In the genomic region with DNA sequence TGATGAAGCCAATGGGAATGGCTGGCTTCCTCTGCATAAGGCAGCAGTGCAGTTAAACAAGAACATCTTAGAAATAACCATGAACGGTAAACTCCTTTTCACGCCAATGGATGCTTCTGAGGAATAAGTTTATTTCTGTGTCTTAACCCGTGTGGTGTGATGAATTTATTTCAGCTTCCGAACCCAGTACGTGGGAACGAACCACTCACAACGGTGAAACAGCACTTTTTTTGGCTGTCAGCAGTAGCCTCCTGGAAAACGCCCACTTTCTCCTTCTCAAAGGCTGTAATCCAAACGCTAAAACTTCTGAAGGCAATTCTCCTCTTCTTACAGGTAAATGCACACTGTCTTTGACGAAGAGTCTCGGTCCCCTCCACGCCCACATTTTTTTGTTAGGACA, we compare ENCODE assay signal across 14 mouse cellular contexts. TPM values are rescaled to one million over a fixed set of nuclear protein-coding genes. Genes with fewer than 3 reads are reported as not detected.
"Had no signal": no experiment of that assay in that cellular context is flagged by ENCODE, and none has a peak within 500 bp of the region (broad histone marks: within the 10 kb centered on the region; RNA-seq: fewer than 3 reads in every experiment).

No protein-coding gene starts in this region.

- ATAC-seq: intestine, embryonic 15.5 days; liver, embryonic 12.5 days; midbrain, embryonic 15.5 days had no signal

- DNase-seq: kidney, adult 18-20 months; kidney, postnatal 10 days; kidney, postnatal 4 days; lung, embryonic 14.5 days; lung, postnatal 10 days; lung, postnatal 4 days; spleen, adult 18-20 months; thymus, postnatal 14 days had no signal

RNA-seq across cellular contexts. Expression of gene Asb14, which starts 6.5 kb away (rescaled TPM):
- total RNA-seq: left cerebral cortex, adult 8-10 months; megakaryocyte, adult 5-6 weeks; neutrophil, adult 5-6 weeks had no signal
